Mouse (Mus musculus) liver, embryonic 14.5 days (tissue): Measurements from ENCODE around the gene Anxa4.

Source experiments
- CTCF ChIP-seq: IDR thresholded peaks from 2 replicates; pipeline ENCODE4 v1.5.1; 2016; ENCODE audit warnings: antibody characterized with exemption, low read depth, control low read depth
- EP300 ChIP-seq: IDR thresholded peaks from 2 replicates; pipeline ENCODE4 v1.6.1; 2016; ENCODE audit warnings: antibody characterized with exemption, low read depth

- TF ChIP-seq CTCF: no peak
- TF ChIP-seq EP300: no peak
Measured at GRCm38 (mm10) chr6:86788242-86788641, 5.1 kb downstream of the Anxa4 start.
